Mouse (Mus musculus) erythroblast, adult 5-6 weeks (primary cell): ENCODE measurements around the gene Gm49354. TPM values are rescaled to one million over a fixed set of nuclear protein-coding genes. Genes with fewer than 3 reads are reported as not detected.
"Not testable (repeated sequence)": the region's sequence is repeated elsewhere in the genome, so short reads cannot be mapped to it uniquely, and the experiment has no call there.

Source experiments
- ATAC-seq: replicated peaks from 2 replicates; pipeline ENCODE4 v1.8.0; 2016; ENCODE audit warnings: moderate number of reproducible peaks, mild to moderate bottlenecking, moderate TSS enrichment, inconsistent platforms; ENCODE audit not compliant: poor library complexity, low FRiP score, severe bottlenecking
- total RNA-seq, 2 experiments: library from RNA; stranded (forward) in 1 of 2; stranded (reverse) in 1 of 2; fragments of 150-400 nt in 1 of 2; fragments of 200-764, 138-1000 nt in 1 of 2; gene quantifications; 2 replicates each; pipeline versions ENCODE4 v1.2.3 to v1.2.4; 2015 to 2017; ENCODE audit warnings: low replicate concordance in 2 of 2

Gm49354 gene
- total RNA-seq, 2 experiments from 2014 or later: 254 TPM; not detected in 1

DNA sequence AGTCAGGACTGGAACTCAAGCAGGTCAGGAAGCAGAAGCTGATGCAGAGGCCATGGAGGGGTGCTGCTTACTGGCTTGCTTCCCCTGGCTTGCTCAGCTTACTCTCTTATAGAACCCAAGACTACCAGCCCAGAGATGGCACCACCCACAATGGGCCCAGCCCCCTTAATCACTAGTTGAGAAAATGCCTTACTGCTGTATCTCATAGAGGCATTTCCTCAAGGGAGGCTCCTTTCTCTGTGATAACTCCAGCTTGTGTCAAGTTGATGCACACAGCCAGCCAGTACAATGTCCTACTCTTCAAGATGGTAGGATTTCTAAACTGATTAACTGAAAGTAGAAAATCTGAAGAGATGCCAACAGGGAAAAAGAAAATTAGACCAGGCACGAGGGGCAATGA lies 60.0 kb downstream of the Gm49354 start:
- not testable (repeated sequence) for ATAC-seq

GRCm38 (mm10) chr13:59719475-59719874 lies 62.6 kb downstream of the Gm49354 start:
- no peak for ATAC-seq

- not testable (repeated sequence) for ATAC-seq
These were observed 63.1 kb downstream of the Gm49354 start for GRCm38 (mm10) chr13:59718857-59719440.

GRCm38 (mm10) chr13:59713710-59714109 lies 68.3 kb downstream of the Gm49354 start:
- no peak for ATAC-seq

- ATAC-seq: not testable (repeated sequence)
These were observed 70.1 kb downstream of the Gm49354 start, which contains the start of gene Spata31d1b for GRCm38 (mm10) chr13:59711984-59712383. Gene Spata31d1b (plus strand): TSS chr13:59712284.

DNA sequence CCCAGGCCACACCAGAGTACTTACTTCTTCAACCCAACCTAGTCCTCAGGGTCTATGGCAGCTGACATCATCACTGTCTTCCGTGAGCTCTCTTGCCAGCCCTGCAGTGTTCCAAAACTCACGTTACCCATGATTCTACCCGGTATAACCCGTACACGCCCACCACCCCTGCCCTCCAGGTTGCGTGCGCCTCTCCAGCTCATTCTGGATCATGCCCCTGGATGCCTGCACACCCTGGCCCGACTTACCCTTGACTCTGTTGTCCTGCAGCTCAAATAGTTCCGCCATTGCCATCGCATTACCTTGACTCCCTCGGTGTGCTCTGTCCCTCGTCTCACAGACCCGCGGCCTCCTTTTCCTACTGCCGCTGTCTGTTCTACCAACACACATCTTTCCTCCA lies 71.8 kb downstream of the Gm49354 start, which contains the start of gene Spata31d1a:
Spata31d1a (minus strand) TSS at position 101 of the 400 bp plus-strand sequence.
- ATAC-seq: no peak

Other genes starting within 250 kb of the Gm49354 start
- gene Agtpbp1, start 197.0 kb downstream of the Gm49354 start, total RNA-seq (2015; ENCODE audit: low replicate concordance): 10.9 and 13.6 TPM in 2 replicates
- gene Agtpbp1, start 197.0 kb downstream of the Gm49354 start, total RNA-seq (2017; ENCODE audit: low replicate concordance): 28.9 and 35.5 TPM in 2 replicates
- 9.4 and 44.6 TPM in 2 replicates for gene Naa35, start 197.0 kb downstream of the Gm49354 start, total RNA-seq (2015; ENCODE audit: low replicate concordance)
- gene Naa35, start 197.0 kb downstream of the Gm49354 start, total RNA-seq (2017; ENCODE audit: low replicate concordance): 17.1 and 31.0 TPM in 2 replicates
- 13.4 and 16.1 TPM in 2 replicates for gene Golm1, start 106.4 kb downstream of the Gm49354 start, total RNA-seq (2015; ENCODE audit: low replicate concordance)
- gene Golm1, start 106.4 kb downstream of the Gm49354 start, total RNA-seq (2017; ENCODE audit: low replicate concordance): 21.4 and 25.2 TPM in 2 replicates
- gene 4921517D22Rik, start 88.1 kb downstream of the Gm49354 start, total RNA-seq (2015; ENCODE audit: low replicate concordance): not detected in 2 replicates
- gene 4921517D22Rik, start 88.1 kb downstream of the Gm49354 start, total RNA-seq (2017; ENCODE audit: low replicate concordance): not detected in 2 replicates
- not detected in 2 replicates for gene Spata31d1a, start 71.9 kb downstream of the Gm49354 start, total RNA-seq (2015; ENCODE audit: low replicate concordance)
- gene Spata31d1a, start 71.9 kb downstream of the Gm49354 start, total RNA-seq (2017; ENCODE audit: low replicate concordance): not detected in 2 replicates
- gene Spata31d1b, start 70.0 kb downstream of the Gm49354 start, total RNA-seq (2015; ENCODE audit: low replicate concordance): not detected in 2 replicates
- gene Spata31d1b, start 70.0 kb downstream of the Gm49354 start, total RNA-seq (2017; ENCODE audit: low replicate concordance): not detected in 2 replicates
- not detected in 2 replicates for gene Spata31d1d, start 50.5 kb downstream of the Gm49354 start, total RNA-seq (2015; ENCODE audit: low replicate concordance)
- 0.26 TPM in 1 of 2 replicates, not detected in the other for gene Spata31d1d, start 50.5 kb downstream of the Gm49354 start, total RNA-seq (2017; ENCODE audit: low replicate concordance)
- 0.77 TPM in 1 of 2 replicates, not detected in the other for gene 1700014D04Rik, start 35.5 kb downstream of the Gm49354 start, total RNA-seq (2015; ENCODE audit: low replicate concordance)
- 0.42 and 4.8 TPM in 2 replicates for gene 1700014D04Rik, start 35.5 kb downstream of the Gm49354 start, total RNA-seq (2017; ENCODE audit: low replicate concordance)
- gene Isca1, start 12.4 kb downstream of the Gm49354 start, total RNA-seq (2015; ENCODE audit: low replicate concordance): 667 and 741 TPM in 2 replicates
- gene Isca1, start 12.4 kb downstream of the Gm49354 start, total RNA-seq (2017; ENCODE audit: low replicate concordance): 673 and 742 TPM in 2 replicates
- gene Tut7, start 40.9 kb upstream of the Gm49354 start, total RNA-seq (2015; ENCODE audit: low replicate concordance): 557 and 663 TPM in 2 replicates
- 973 and 1,053 TPM in 2 replicates for gene Tut7, start 40.9 kb upstream of the Gm49354 start, total RNA-seq (2017; ENCODE audit: low replicate concordance)